Mouse (Mus musculus): ENCODE results near the gene Gm10428. TPM values are rescaled to one million over a fixed set of nuclear protein-coding genes. Genes with fewer than 3 reads are reported as not detected.

The Gm10428 gene
- polyA plus RNA-seq, 1 experiment from 2014 or later: not detected

DNA sequence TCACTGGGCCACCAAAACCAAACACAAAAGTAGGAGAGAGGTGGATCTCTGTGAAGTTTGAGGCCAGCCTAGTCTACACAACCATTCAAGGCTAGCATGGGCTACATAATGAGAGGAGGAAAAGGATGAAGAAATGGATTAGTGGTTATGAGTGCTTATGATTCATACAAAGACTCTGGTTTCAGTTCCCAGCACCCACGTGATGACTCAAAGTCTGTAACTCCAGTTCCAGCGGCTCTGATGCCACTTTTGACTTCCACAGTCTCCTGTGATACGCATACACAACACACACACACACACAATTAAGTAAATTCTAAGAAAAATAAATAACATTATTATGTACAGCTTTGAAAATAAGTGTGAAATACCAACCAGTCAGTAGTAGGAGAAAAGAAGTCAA, 20.2 kb upstream of the Gm10428 start:
- WGBS: 76% methylated on average over 3 of the region's 3 CpGs
- peaks cover 0 to 7% of the 10 kb centered on the region in 2 experiments; a peak in 2 of 4 replicates for H3K4me1 ChIP-seq (ENCODE audit: control insufficient read depth in 2 of 2, insufficient read depth in 2 of 2, low read length in 2 of 2)
- H3K27me3 ChIP-seq (ENCODE audit: control insufficient read depth, insufficient read depth, low read length): no peaks in the 10 kb centered on the region
- H3K9ac ChIP-seq (ENCODE audit: low read length): no peak overlapping the region
- no peak overlapping the region for H3K4me2 ChIP-seq (ENCODE audit: low read length)
- no peak for ATAC-seq (ENCODE audit: insufficient number of reproducible peaks, insufficient read depth, low FRiP score, low read depth)
- H3K27ac ChIP-seq (replicated peaks in 1 of 2; ENCODE audit: control insufficient read depth in 1 of 2, insufficient read depth in 1 of 2, low read depth in 2 of 2, low read length in 2 of 2): no peak overlapping the region
- no peaks in the 10 kb centered on the region for H3K9me3 ChIP-seq (ENCODE audit: control insufficient read depth, low read length)
- H3K36me3 ChIP-seq (ENCODE audit: control insufficient read depth, insufficient read depth, low read length): peaks cover 10% of the 10 kb centered on the region
- no peak overlapping the region for H3K4me3 ChIP-seq (ENCODE audit: control insufficient read depth in 1 of 2, insufficient read depth in 1 of 2, low read depth in 1 of 2, low read length in 2 of 2)

DNA sequence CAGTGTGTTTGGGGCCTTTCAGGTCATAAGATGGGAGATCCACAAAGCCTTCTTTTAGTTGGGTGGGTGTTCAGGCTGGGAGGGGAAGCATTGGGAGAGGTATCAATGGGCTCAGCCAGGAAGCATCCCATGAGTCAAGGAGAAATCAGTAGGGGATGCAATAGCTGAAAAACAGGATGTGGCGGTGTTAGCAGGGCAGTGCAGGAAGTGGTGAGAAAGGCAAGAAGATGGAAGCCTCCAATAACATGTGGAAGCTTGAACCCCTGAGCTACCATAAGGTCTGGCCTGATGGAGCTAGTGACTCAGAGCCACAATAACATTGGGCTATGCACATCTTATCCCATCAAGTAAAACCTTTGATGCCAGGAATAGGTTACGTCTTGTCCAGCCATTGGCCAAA, 11.7 kb upstream of the Gm10428 start:
- Histone ChIP-seq H3K9me3 (ENCODE audit: control insufficient read depth, low read length) (no peaks in the 10 kb centered on the region), H3K4me3 (ENCODE audit: control insufficient read depth in 1 of 2, insufficient read depth in 1 of 2, low read depth in 1 of 2, low read length in 2 of 2) (no peak overlapping the region), H3K4me2 (ENCODE audit: low read length) (no peak overlapping the region), H3K36me3 (ENCODE audit: control insufficient read depth, insufficient read depth, low read length) (no peaks in the 10 kb centered on the region), H3K27me3 (ENCODE audit: control insufficient read depth, insufficient read depth, low read length) (no peaks in the 10 kb centered on the region), H3K9ac (ENCODE audit: low read length) (no peak overlapping the region), H3K27ac (replicated peaks in 1 of 2; ENCODE audit: control insufficient read depth in 1 of 2, insufficient read depth in 1 of 2, low read depth in 2 of 2, low read length in 2 of 2) (no peak overlapping the region), H3K4me1 (ENCODE audit: control insufficient read depth in 2 of 2, insufficient read depth in 2 of 2, low read length in 2 of 2) (no peaks in the 10 kb centered on the region)
- no peak for ATAC-seq (ENCODE audit: insufficient number of reproducible peaks, insufficient read depth, low FRiP score, low read depth)
- 85% methylated on average over 2 of the region's 2 CpGs for WGBS

DNA sequence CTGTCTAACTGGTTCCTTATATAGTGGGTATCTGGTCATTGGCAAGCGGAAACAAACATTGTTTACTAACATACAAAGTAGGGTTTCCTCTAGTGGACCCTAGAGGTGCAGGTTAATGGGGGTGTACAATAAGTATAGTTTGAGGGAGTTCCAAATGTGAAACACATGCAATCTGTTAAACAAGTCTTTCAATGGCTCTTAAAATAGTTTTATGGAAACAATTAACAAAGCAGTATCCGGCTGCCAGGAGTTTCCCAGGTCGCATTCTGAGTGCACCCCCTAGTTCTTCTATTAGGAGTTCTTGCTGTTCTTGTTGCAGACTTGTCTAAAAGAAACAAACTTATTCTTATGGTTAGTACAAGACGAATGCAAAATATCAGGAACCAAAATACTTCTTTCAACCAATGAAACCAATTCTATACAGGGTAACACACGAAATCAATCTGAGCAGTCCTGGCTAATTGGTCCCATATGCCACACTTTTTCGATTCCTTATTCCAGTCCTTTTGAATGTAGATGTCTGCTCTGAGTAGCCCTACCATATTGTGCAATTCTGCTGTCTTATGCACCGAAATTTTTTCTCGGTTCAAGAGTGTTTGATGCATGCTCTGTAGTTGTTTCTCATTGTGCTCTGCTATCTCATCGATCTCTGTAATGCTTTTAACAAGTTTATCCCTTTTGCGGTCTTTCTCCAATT, 10.5 kb upstream of the Gm10428 start:
- no peak overlapping the region for H3K4me2 ChIP-seq (ENCODE audit: low read length)
- H3K4me1 ChIP-seq (ENCODE audit: control insufficient read depth in 2 of 2, insufficient read depth in 2 of 2, low read length in 2 of 2): 0 out of 4 replicates have a peak, but pooled peaks cover 0 to 4% of the 10 kb centered on the region in 2 experiments
- no peak overlapping the region for H3K27ac ChIP-seq (replicated peaks in 1 of 2; ENCODE audit: control insufficient read depth in 1 of 2, insufficient read depth in 1 of 2, low read depth in 2 of 2, low read length in 2 of 2)
- no peaks in the 10 kb centered on the region for H3K9me3 ChIP-seq (ENCODE audit: control insufficient read depth, low read length)
- no peak overlapping the region for H3K9ac ChIP-seq (ENCODE audit: low read length)
- WGBS: 73% methylated on average over 10 of the region's 10 CpGs
- H3K27me3 ChIP-seq (ENCODE audit: control insufficient read depth, insufficient read depth, low read length): peaks cover 4% of the 10 kb centered on the region; the same call in 1 of the 2 replicates
- ATAC-seq (ENCODE audit: insufficient number of reproducible peaks, insufficient read depth, low FRiP score, low read depth): no peak
- no peak overlapping the region for H3K4me3 ChIP-seq (ENCODE audit: control insufficient read depth in 1 of 2, insufficient read depth in 1 of 2, low read depth in 1 of 2, low read length in 2 of 2)
- H3K36me3 ChIP-seq (ENCODE audit: control insufficient read depth, insufficient read depth, low read length): no peaks in the 10 kb centered on the region

DNA sequence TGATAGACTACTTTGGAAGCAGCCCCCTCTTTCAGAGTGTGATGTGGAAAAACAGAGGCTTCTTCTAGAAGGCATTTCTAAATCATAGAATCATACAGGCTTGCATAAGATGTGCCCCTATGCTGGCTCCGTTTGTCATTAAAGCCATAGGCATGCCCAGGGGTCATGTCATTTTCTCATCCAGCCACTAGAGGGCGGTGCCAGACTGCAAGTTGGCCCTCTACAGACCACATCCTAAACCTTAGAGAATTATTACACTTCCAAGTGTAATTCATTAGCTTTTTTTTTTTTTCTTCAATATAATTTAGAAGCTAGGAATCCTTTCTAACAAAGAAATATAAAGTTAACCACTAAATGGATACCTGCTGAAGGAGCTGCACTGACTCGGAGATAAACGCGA, 8.8 kb upstream of the Gm10428 start:
- no peak overlapping the region for H3K4me3 ChIP-seq (ENCODE audit: control insufficient read depth in 1 of 2, insufficient read depth in 1 of 2, low read depth in 1 of 2, low read length in 2 of 2)
- no peaks in the 10 kb centered on the region for H3K36me3 ChIP-seq (ENCODE audit: control insufficient read depth, insufficient read depth, low read length)
- H3K9ac ChIP-seq (ENCODE audit: low read length): no peak overlapping the region
- H3K27ac ChIP-seq (replicated peaks in 1 of 2; ENCODE audit: control insufficient read depth in 1 of 2, insufficient read depth in 1 of 2, low read depth in 2 of 2, low read length in 2 of 2): no peak overlapping the region
- H3K27me3 ChIP-seq (ENCODE audit: control insufficient read depth, insufficient read depth, low read length): peaks cover 12% of the 10 kb centered on the region; the same call in 1 of the 2 replicates
- no peak overlapping the region for H3K4me2 ChIP-seq (ENCODE audit: low read length)
- WGBS: 46% methylated on average over 5 of the region's 5 CpGs
- H3K4me1 ChIP-seq (ENCODE audit: control insufficient read depth in 2 of 2, insufficient read depth in 2 of 2, low read length in 2 of 2): 0 out of 4 replicates have a peak, but pooled peaks cover 0 to 4% of the 10 kb centered on the region in 2 experiments
- H3K9me3 ChIP-seq (ENCODE audit: control insufficient read depth, low read length): no peaks in the 10 kb centered on the region
- no peak for ATAC-seq (ENCODE audit: insufficient number of reproducible peaks, insufficient read depth, low FRiP score, low read depth)

DNA sequence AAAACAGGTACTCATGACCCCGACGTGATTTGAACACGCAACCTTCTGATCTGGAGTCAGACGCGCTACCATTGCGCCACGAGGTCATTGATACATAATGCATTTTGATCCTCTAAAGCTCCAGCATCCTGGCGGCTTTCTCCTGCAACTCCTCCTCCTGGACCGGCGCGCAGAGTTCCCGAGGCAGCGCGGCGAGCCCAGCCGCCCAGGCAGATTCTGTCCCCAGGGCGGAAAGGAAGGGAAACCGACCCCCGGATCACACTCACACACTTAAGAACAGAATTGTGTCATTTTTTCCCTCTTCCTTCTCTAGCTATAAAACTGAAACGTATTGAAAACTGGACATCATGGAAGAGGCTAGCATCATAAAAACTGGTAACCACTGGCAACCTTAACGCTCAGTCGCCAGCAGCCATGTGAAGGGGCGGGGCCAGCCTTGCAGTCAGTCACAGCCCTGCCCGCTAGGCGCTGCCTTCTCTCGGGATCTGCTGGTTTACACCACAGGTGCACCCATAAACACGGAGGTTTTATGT, 6.8 kb upstream of the Gm10428 start:
- Histone ChIP-seq H3K36me3 (ENCODE audit: control insufficient read depth, insufficient read depth, low read length) (no peaks in the 10 kb centered on the region), H3K9ac (ENCODE audit: low read length) (peak overlapping the region; percentile 38; the same call in 1 of the 2 replicates)
- WGBS: 2% methylated on average over 27 of the region's 27 CpGs

DNA sequence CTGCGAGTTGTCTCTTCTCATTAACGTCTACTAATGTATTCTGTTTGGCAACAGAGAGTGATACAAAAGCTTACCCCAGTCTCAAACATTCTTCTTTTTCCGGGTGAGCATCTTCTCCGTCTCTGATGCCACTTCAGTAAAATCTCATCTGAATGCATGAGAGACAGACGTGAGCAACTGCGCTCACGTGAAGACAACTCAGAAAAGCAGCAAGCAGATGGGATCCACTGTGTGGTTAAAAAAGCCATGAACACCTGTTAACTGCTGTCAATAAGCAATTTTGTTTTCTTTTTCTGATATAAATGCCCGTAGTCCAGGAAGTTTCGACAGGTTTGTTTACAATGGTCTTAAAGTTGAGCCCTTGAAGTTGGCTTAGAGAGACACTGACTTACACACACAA, 5.7 kb upstream of the Gm10428 start:
- no peak overlapping the region for H3K9ac ChIP-seq (ENCODE audit: low read length)
- H3K27me3 ChIP-seq (ENCODE audit: control insufficient read depth, insufficient read depth, low read length): peaks cover 12% of the 10 kb centered on the region; the same call in 1 of the 2 replicates
- H3K27ac ChIP-seq (replicated peaks in 1 of 2; ENCODE audit: control insufficient read depth in 1 of 2, insufficient read depth in 1 of 2, low read depth in 2 of 2, low read length in 2 of 2): no peak overlapping the region
- H3K4me3 ChIP-seq (ENCODE audit: control insufficient read depth in 1 of 2, insufficient read depth in 1 of 2, low read depth in 1 of 2, low read length in 2 of 2): no peak overlapping the region
- WGBS: 83% methylated on average over 9 of the region's 9 CpGs
- 0 out of 4 replicates have a peak, but pooled peaks cover 0 to 4% of the 10 kb centered on the region in 2 experiments for H3K4me1 ChIP-seq (ENCODE audit: control insufficient read depth in 2 of 2, insufficient read depth in 2 of 2, low read length in 2 of 2)
- H3K9me3 ChIP-seq (ENCODE audit: control insufficient read depth, low read length): no peaks in the 10 kb centered on the region
- H3K4me2 ChIP-seq (ENCODE audit: low read length): no peak overlapping the region
- H3K36me3 ChIP-seq (ENCODE audit: control insufficient read depth, insufficient read depth, low read length): no peaks in the 10 kb centered on the region
- ATAC-seq (ENCODE audit: insufficient number of reproducible peaks, insufficient read depth, low FRiP score, low read depth): no peak

More for the DNA sequence above, 6.8 kb upstream of the Gm10428 start:
- peak overlapping the region; percentile 78 for H3K4me2 ChIP-seq (ENCODE audit: low read length)
- H3K4me3 ChIP-seq (ENCODE audit: control insufficient read depth in 1 of 2, insufficient read depth in 1 of 2, low read depth in 1 of 2, low read length in 2 of 2): peak overlapping the region; percentile 47 to 50
- 0 out of 4 replicates have a peak, but pooled peaks cover 0 to 4% of the 10 kb centered on the region in 2 experiments for H3K4me1 ChIP-seq (ENCODE audit: control insufficient read depth in 2 of 2, insufficient read depth in 2 of 2, low read length in 2 of 2)
- ATAC-seq (ENCODE audit: insufficient number of reproducible peaks, insufficient read depth, low FRiP score, low read depth): no peak
- H3K27ac ChIP-seq (replicated peaks in 1 of 2; ENCODE audit: control insufficient read depth in 1 of 2, insufficient read depth in 1 of 2, low read depth in 2 of 2, low read length in 2 of 2): no peak overlapping the region
- no peaks in the 10 kb centered on the region for H3K9me3 ChIP-seq (ENCODE audit: control insufficient read depth, low read length)
- peaks cover 12% of the 10 kb centered on the region; the same call in 1 of the 2 replicates for H3K27me3 ChIP-seq (ENCODE audit: control insufficient read depth, insufficient read depth, low read length)

DNA sequence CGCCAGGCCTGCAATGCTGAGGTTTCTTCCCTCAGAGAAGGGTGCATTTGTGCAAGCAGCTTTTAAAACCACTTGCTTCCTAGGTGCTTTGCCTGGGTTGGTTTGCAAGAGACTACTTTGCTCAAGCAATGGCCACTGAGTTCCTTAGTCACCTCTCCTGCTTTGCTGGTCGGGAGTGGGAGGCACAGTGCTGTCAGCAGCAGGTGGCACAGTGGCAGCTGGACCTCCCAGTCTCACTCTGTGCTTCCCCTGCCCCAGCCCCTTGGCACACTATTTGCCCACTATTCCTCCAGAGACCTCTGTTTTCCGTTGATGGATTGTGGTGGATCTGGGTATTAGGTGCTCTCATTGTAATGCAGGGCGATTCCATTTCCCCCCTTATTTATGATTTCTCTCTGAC, 4.8 kb upstream of the Gm10428 start:
- ATAC-seq (ENCODE audit: insufficient number of reproducible peaks, insufficient read depth, low FRiP score, low read depth): no peak
- Histone ChIP-seq H3K36me3 (ENCODE audit: control insufficient read depth, insufficient read depth, low read length) (no peaks in the 10 kb centered on the region), H3K4me2 (ENCODE audit: low read length) (no peak overlapping the region), H3K9ac (ENCODE audit: low read length) (no peak overlapping the region), H3K27me3 (ENCODE audit: control insufficient read depth, insufficient read depth, low read length) (peaks cover 12% of the 10 kb centered on the region; the same call in 1 of the 2 replicates), H3K4me1 (ENCODE audit: control insufficient read depth in 2 of 2, insufficient read depth in 2 of 2, low read length in 2 of 2) (0 out of 4 replicates have a peak, but pooled peaks cover 0 to 4% of the 10 kb centered on the region in 2 experiments), H3K4me3 (ENCODE audit: control insufficient read depth in 1 of 2, insufficient read depth in 1 of 2, low read depth in 1 of 2, low read length in 2 of 2) (no peak overlapping the region), H3K9me3 (ENCODE audit: control insufficient read depth, low read length) (no peaks in the 10 kb centered on the region), H3K27ac (replicated peaks in 1 of 2; ENCODE audit: control insufficient read depth in 1 of 2, insufficient read depth in 1 of 2, low read depth in 2 of 2, low read length in 2 of 2) (no peak overlapping the region)
- 68% methylated on average over 4 of the region's 4 CpGs for WGBS
